Mouse (Mus musculus): ENCODE results near the gene Cntn5.

- no peak for TF ChIP-seq CTCF (conservative IDR thresholded peaks at IDR 0.05; ENCODE audit: low read length)
- TF ChIP-seq POU5F1 (IDR thresholded peaks at IDR 0.05; ENCODE audit: borderline replicate concordance, low read length) = no peak
- TF ChIP-seq NANOG (IDR thresholded peaks at IDR 0.05; ENCODE audit: borderline replicate concordance, low read length) = peak; percentile 9; the same call in 1 of the 2 replicates
Measured at GRCm38 (mm10) chr9:9673277-9674049, 1231.1 kb downstream of the Cntn5 start.
